Mouse (Mus musculus) G1E-ER4 (cell line): ENCODE data around the gene Olfr667. TPM values are rescaled to one million over a fixed set of nuclear protein-coding genes. Genes with fewer than 3 reads are reported as not detected.

Experiments used
- GATA1 ChIP-seq: IDR thresholded peaks from one replicate; pipeline ENCODE4 v1.8.0; 2012; ENCODE audit warnings: low read length, inconsistent platforms
- polyA plus RNA-seq: library from polyadenylated mRNA; stranded (reverse); fragments of >175 nt; gene quantifications from 2 replicates; pipeline ENCODE4 v1.2.3, GENCODE M21; 2012

Olfr667 gene
- polyA plus RNA-seq, result not detected in 2 replicates

DNA sequence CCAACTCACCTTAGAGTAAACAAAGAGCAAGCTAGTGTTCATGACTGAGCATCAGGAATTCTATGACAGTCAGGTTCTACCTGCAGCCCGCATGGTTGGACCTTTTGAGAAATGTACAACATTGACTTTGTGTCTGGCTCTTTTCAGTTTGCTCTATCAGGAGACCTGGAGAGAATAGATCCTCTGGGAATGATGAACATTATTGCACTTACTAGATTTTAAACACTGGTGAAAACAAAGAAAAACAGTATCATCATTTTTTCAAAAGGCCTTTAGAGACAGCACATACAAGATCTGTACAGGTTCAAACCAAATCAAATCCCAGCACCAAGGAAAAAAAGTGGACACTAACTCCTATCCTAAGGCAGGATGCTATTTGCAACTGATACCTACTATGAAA lies at the start of gene Olfr667:
Olfr667 (minus strand) TSS at position 101 of the 400 bp plus-strand sequence.
- no peak for TF ChIP-seq GATA1

DNA sequence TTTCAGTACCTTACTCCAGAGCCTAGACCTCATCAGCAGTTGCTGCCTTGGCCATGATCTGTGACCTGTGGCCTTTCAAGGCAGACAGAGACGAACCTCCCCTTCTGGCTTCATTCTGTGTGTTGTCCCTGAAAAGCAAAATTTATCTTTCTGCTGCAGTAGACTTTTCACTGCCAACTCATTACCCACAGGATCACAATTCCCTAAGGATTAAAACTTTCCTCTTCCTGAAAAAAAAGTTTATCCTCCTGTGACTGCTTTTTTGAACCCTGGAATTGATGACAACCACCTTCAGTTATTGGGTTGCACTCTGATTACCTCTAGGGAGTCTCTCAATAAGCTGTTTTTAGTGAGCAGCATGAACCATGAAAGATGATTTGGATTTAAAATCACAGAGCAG lies 41.2 kb upstream of the Olfr667 start, which contains the start of gene Olfr670:
Olfr670 (minus strand) TSS at position 101 of the 400 bp plus-strand sequence.
- no peak for TF ChIP-seq GATA1

DNA sequence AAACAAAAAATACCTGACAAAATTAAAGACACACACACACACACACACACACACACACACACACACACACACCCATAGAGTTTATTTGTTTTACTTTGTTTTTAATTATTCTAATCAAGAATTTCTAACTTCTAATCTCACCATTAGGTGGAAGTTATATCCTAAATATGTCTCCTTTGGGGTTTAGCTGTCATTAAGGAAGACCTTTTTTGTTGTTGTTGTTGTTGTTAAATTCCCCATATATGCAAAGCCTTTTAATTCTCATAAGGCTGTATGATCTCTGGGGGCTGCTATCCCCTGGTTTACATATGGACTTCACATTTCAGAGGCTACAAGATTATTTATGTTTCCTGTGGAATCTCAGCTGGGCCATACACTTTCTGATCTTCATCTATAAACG lies 12.7 kb upstream of the Olfr667 start, which contains the start of gene Olfr669:
Olfr669 (plus strand) TSS at position 301 of the 400 bp plus-strand sequence.
- no peak for TF ChIP-seq GATA1

DNA sequence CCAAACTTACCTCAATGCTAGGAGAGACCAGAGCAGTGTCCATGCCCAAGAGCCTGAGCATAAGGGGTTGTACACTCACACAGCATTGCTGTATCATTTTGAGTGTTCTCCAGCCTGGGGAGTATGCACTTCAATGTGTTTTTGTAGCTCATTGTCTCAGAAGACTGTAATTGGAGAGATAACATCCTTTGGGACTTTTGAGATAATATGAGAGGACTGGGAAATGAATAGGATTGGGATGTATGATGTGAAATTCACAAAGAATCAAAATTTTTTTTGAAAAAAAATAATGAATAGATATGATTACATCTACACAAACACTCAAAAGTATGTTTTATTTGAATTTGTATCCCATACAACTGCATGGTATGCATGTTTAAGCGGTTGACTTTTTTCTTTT lies 6.7 kb upstream of the Olfr667 start, which contains the start of gene Olfr668:
Olfr668 (minus strand) TSS at position 101 of the 400 bp plus-strand sequence.
- TF ChIP-seq GATA1, result no peak

DNA sequence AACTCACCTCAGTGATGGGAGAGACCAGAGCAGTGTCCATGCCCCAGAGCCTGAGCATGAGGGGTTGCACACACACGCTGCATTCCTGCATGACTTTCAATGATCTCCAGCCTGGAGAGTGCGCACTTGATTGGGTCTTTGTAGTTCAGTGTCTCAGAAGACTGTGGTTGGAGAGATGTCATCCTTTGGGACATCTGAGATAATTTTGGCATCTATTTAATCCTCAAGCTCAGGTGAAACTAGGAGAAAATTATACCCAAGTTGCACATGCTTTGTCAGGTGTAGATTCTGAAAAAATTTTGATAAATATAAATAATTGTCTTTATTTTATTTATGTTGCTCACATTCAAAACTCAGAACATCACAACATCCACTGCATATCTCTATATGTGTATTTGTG lies 25.4 kb downstream of the Olfr667 start, which contains the start of gene Olfr666:
Olfr666 (minus strand) TSS at position 101 of the 400 bp plus-strand sequence.
- no peak for TF ChIP-seq GATA1

DNA sequence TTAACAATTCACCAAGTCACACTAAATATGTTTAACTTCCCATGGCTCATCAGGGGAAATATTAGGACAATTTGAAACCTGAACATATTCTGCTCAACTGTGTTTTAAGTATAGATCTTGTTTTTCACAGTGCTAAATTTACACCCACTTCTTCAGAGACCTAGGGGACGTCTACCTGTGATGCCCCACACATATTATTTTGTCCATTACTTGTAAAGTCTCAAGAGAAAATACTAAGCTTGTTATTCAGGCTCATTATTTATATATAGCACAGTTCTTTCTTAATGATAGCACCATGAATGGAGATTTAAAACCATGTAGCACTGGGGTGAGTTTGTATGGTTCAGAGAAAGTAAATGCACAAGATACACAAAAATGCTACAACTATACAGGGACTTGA lies 43.6 kb downstream of the Olfr667 start, which contains the start of gene Olfr665:
Olfr665 (plus strand) TSS at position 301 of the 400 bp plus-strand sequence.
- no peak for TF ChIP-seq GATA1

Other genes with a start within 250 kb of the Olfr667 start
- not detected in 2 replicates for gene Olfr661, start 235.0 kb downstream of the Olfr667 start, polyA plus RNA-seq
- not detected in 2 replicates for gene Usp17le, start 144.0 kb downstream of the Olfr667 start, polyA plus RNA-seq
- not detected in 2 replicates for gene Usp17lb, start 78.9 kb downstream of the Olfr667 start, polyA plus RNA-seq
- not detected in 2 replicates for gene Usp17la, start 64.5 kb downstream of the Olfr667 start, polyA plus RNA-seq
- gene Olfr665, start 43.5 kb downstream of the Olfr667 start, polyA plus RNA-seq, result not detected in 2 replicates
- not detected in 2 replicates for gene Olfr666, start 25.5 kb downstream of the Olfr667 start, polyA plus RNA-seq
- gene Olfr668, start 6.6 kb upstream of the Olfr667 start, polyA plus RNA-seq, result not detected in 2 replicates
- not detected in 2 replicates for gene Olfr669, start 12.8 kb upstream of the Olfr667 start, polyA plus RNA-seq
- not detected in 2 replicates for gene Olfr670, start 41.1 kb upstream of the Olfr667 start, polyA plus RNA-seq
- not detected in 2 replicates for gene Olfr671, start 57.6 kb upstream of the Olfr667 start, polyA plus RNA-seq
- gene Olfr672, start 80.5 kb upstream of the Olfr667 start, polyA plus RNA-seq, result not detected in 2 replicates
- not detected in 2 replicates for gene Olfr675, start 107.0 kb upstream of the Olfr667 start, polyA plus RNA-seq
- gene Olfr676, start 111.2 kb upstream of the Olfr667 start, polyA plus RNA-seq, result not detected in 2 replicates
- gene Olfr677, start 129.9 kb upstream of the Olfr667 start, polyA plus RNA-seq, result not detected in 2 replicates
- gene Olfr678, start 143.0 kb upstream of the Olfr667 start, polyA plus RNA-seq, result not detected in 2 replicates
- gene Olfr679, start 159.7 kb upstream of the Olfr667 start, polyA plus RNA-seq, result not detected in 2 replicates
- gene Olfr680-ps1, start 171.3 kb upstream of the Olfr667 start, polyA plus RNA-seq, result not detected in 2 replicates
- gene Olfr681, start 195.4 kb upstream of the Olfr667 start, polyA plus RNA-seq, result not detected in 2 replicates
- gene Olfr683, start 225.5 kb upstream of the Olfr667 start, polyA plus RNA-seq, result not detected in 2 replicates
- gene Olfr684, start 242.2 kb upstream of the Olfr667 start, polyA plus RNA-seq, result not detected in 2 replicates